Mouse (Mus musculus) gastrocnemius, postnatal 10 days (tissue): Measurements from ENCODE around the gene Sun1. TPM values are rescaled to one million over a fixed set of nuclear protein-coding genes. Genes with fewer than 3 reads are reported as not detected.
A peak's percentile ranks its signal among the peaks of the same experiment; 100 is the strongest.

Experiments used
- DNase-seq: peaks from one replicate; pipeline ENCODE4 v3.0.0; 2021; ENCODE audit warnings: mixed read lengths
- long read RNA-seq, 2 experiments: library from polyadenylated mRNA; stranded (forward); transcript quantifications; one replicate each; pipeline ENCODE4 v2.0.0; 2021
- total RNA-seq, 2 experiments: library from RNA; stranded (reverse); gene quantifications; 2 replicates each; pipeline ENCODE4 v1.2.3; 2021

Sun1 gene
- total RNA-seq = 10 to 100 TPM; 42.7 to 52.4 TPM
- long read RNA-seq, experiment 1, full-length matches to known transcripts = 73 of 131 reads
- long read RNA-seq, experiment 1, partial matches to known transcripts = 14 of 131 reads
- long read RNA-seq, experiment 1, other reads (novel, unspliced or antisense) = 44 of 131 reads
- long read RNA-seq, experiment 2, full-length matches to known transcripts = 55 of 110 reads
- long read RNA-seq, experiment 2, partial matches to known transcripts = 17 of 110 reads
- long read RNA-seq, experiment 2, other reads (novel, unspliced or antisense) = 38 of 110 reads

GRCm38 (mm10) chr5:139199995-139200769 lies at the start of gene Sun1:
Gene Sun1, plus strand, starts transcription at chr5:139200637.
- peak; percentile 98 for DNase-seq

- DNase-seq = no peak
Observed at GRCm38 (mm10) chr5:139160899-139161298, 39.5 kb upstream of the Sun1 start.

GRCm38 (mm10) chr5:139161632-139162031 lies 38.8 kb upstream of the Sun1 start:
- DNase-seq = no peak

GRCm38 (mm10) chr5:139166781-139167361 lies 33.6 kb upstream of the Sun1 start:
- DNase-seq = no peak

GRCm38 (mm10) chr5:139167548-139167947 lies 32.9 kb upstream of the Sun1 start:
- no peak for DNase-seq

- no peak for DNase-seq
Observed at GRCm38 (mm10) chr5:139171929-139172328, 28.5 kb upstream of the Sun1 start.

- no peak for DNase-seq
Observed at GRCm38 (mm10) chr5:139174141-139174540, 26.3 kb upstream of the Sun1 start.

GRCm38 (mm10) chr5:139174556-139175547 lies 25.6 kb upstream of the Sun1 start:
- peak; percentile 40 for DNase-seq

GRCm38 (mm10) chr5:139178895-139179631 lies 21.4 kb upstream of the Sun1 start:
- peak; percentile 89 for DNase-seq

- no peak for DNase-seq
Observed at GRCm38 (mm10) chr5:139183131-139183530, 17.3 kb upstream of the Sun1 start.

GRCm38 (mm10) chr5:139183601-139184000 lies 16.8 kb upstream of the Sun1 start:
- DNase-seq = no peak

- no peak for DNase-seq
Observed at GRCm38 (mm10) chr5:139184897-139185296, 15.5 kb upstream of the Sun1 start.

GRCm38 (mm10) chr5:139189726-139190125 lies 10.7 kb upstream of the Sun1 start:
- no peak for DNase-seq

- no peak for DNase-seq
Observed at GRCm38 (mm10) chr5:139190958-139191357, 9.5 kb upstream of the Sun1 start.

GRCm38 (mm10) chr5:139198779-139199178 lies 1.7 kb upstream of the Sun1 start:
- DNase-seq = no peak

GRCm38 (mm10) chr5:139199636-139199994 lies 822 bp upstream of the Sun1 start:
- no peak for DNase-seq

- DNase-seq = no peak
Observed at GRCm38 (mm10) chr5:139200770-139201569, 533 bp downstream of the Sun1 start.

- no peak for DNase-seq
Observed at GRCm38 (mm10) chr5:139202127-139202526, 1.7 kb downstream of the Sun1 start.

- DNase-seq = no peak
Observed at GRCm38 (mm10) chr5:139203312-139203711, 2.9 kb downstream of the Sun1 start.

- peak; percentile 46 for DNase-seq
Observed at GRCm38 (mm10) chr5:139206081-139206480, 5.6 kb downstream of the Sun1 start.
